9 mouse cellular contexts compared by ENCODE assay signal in the genomic region with DNA sequence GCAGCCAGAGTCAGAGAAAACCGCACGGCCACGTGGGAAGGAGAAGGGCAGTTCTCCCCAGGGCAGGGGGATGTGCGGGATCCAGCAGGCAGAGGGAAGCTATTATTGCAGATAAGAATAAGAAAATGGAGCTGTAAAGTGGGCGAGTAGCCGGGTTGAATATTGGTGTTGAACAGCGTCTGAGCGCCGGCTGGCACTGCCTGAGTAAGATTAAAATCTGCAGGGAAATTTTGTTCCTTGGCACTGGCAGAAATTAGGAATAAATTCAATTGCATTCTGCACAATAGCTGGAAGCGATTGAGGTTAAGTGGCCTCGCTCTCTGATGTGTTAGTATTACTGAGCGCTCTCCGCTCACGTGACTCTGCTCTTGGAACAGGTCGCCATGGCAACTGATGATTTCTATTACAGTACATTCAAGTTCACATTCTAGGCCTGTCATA. TPM values are rescaled to one million over a fixed set of nuclear protein-coding genes. Genes with fewer than 3 reads are reported as not detected.
DNase-seq lines count a peak whose midpoint lies in the region; ATAC-seq and TF ChIP-seq lines count a peak whose summit lies in the region.
"Had no signal": no experiment of that assay in that cellular context is flagged by ENCODE, and none has a peak within 500 bp of the region (broad histone marks: within the 10 kb centered on the region; RNA-seq: fewer than 3 reads in every experiment).

No protein-coding gene starts in this region.

- H3K9me3 ChIP-seq in lung, embryonic 14.5 days (ENCODE audit: low read depth, low read length), result no peaks in the 10 kb centered on the region
- no peaks in the 10 kb centered on the region for H3K9me3 ChIP-seq in embryonic facial prominence, embryonic 14.5 days (ENCODE audit: control insufficient read depth, low read length)
- H3K9me3 ChIP-seq in hindbrain, embryonic 16.5 days (ENCODE audit: control insufficient read depth, low read length), result no peaks in the 10 kb centered on the region
- no peaks in the 10 kb centered on the region for H3K9me3 ChIP-seq in neural tube, embryonic 15.5 days (replicated peaks)

- no peaks in the 10 kb centered on the region for H3K27me3 ChIP-seq in lung, embryonic 14.5 days (ENCODE audit: insufficient read depth, low read length)
- no peaks in the 10 kb centered on the region for H3K27me3 ChIP-seq in embryonic facial prominence, embryonic 14.5 days (replicated peaks; ENCODE audit: control insufficient read depth, insufficient read depth, low read length)
- H3K27me3 ChIP-seq in hindbrain, embryonic 16.5 days (replicated peaks; ENCODE audit: control insufficient read depth, insufficient read depth, low read length), result no peaks in the 10 kb centered on the region
- no peaks in the 10 kb centered on the region for H3K27me3 ChIP-seq in neural tube, embryonic 15.5 days (replicated peaks)

- peaks cover 15% of the 10 kb centered on the region for H3K4me1 ChIP-seq in lung, embryonic 14.5 days (ENCODE audit: insufficient read depth)
- no peaks in the 10 kb centered on the region; the same call in 1 of the 2 replicates for H3K4me1 ChIP-seq in lung, adult 2 months (ENCODE audit: control insufficient read depth, insufficient read depth, low read length)
- peaks cover 22% of the 10 kb centered on the region for H3K4me1 ChIP-seq in embryonic facial prominence, embryonic 14.5 days (ENCODE audit: control insufficient read depth, insufficient read depth, low read length)
- H3K4me1 ChIP-seq in hindbrain, embryonic 16.5 days (ENCODE audit: control insufficient read depth, insufficient read depth, low read depth, low read length), result peaks cover 42% of the 10 kb centered on the region
- peaks cover 61% of the 10 kb centered on the region for H3K4me1 ChIP-seq in neural tube, embryonic 15.5 days

- whole genome bisulfite sequencing in lung, embryonic 14.5 days, result 15% methylated on average over 15 of the region's 15 CpGs
- 14% methylated on average over 15 of the region's 15 CpGs for WGBS in lung, adult 2 months
- 23% methylated on average over 15 of the region's 15 CpGs for WGBS in embryonic facial prominence, embryonic 14.5 days
- 11% methylated on average over 15 of the region's 15 CpGs for WGBS in hindbrain, embryonic 16.5 days
- 8% methylated on average over 15 of the region's 15 CpGs for WGBS in neural tube, embryonic 15.5 days

- H3K9ac ChIP-seq in lung, embryonic 14.5 days, result no peak overlapping the region; the same call in 1 of the 2 replicates
- no peak overlapping the region for H3K9ac ChIP-seq in embryonic facial prominence, embryonic 14.5 days (ENCODE audit: low read depth, low read length)
- H3K9ac ChIP-seq in hindbrain, embryonic 16.5 days (ENCODE audit: low read depth, low read length), result peak overlapping the region; percentile 27; the same call in 1 of the 2 replicates
- H3K9ac ChIP-seq in neural tube, embryonic 15.5 days (replicated peaks), result peak overlapping the region; percentile 33; the same call in 1 of the 2 replicates

- TF ChIP-seq CTCF in lung, embryonic 14.5 days (IDR thresholded peaks at IDR 0.05; ENCODE audit: low read depth), result no peak
- TF ChIP-seq CTCF in lung, adult 2 months (IDR thresholded peaks at IDR 0.05; ENCODE audit: insufficient read depth, low read length), result no peak

- no peaks in the 10 kb centered on the region for H3K36me3 ChIP-seq in lung, embryonic 14.5 days (ENCODE audit: insufficient read depth)
- H3K36me3 ChIP-seq in embryonic facial prominence, embryonic 14.5 days (ENCODE audit: control insufficient read depth, insufficient read depth, low read length), result no peaks in the 10 kb centered on the region
- no peaks in the 10 kb centered on the region for H3K36me3 ChIP-seq in hindbrain, embryonic 16.5 days (ENCODE audit: control insufficient read depth, insufficient read depth, low read length)
- no peaks in the 10 kb centered on the region for H3K36me3 ChIP-seq in neural tube, embryonic 15.5 days

- peak; percentile 83 for ATAC-seq in lung, embryonic 14.5 days (ENCODE audit: insufficient read depth)
- ATAC-seq in embryonic facial prominence, embryonic 14.5 days (ENCODE audit: low read depth), result peak; percentile 87
- ATAC-seq in hindbrain, embryonic 16.5 days, result peak; percentile 83
- peak; percentile 74; the same call in 1 of the 2 replicates for ATAC-seq in neural tube, embryonic 15.5 days (ENCODE audit: low FRiP score)
- ATAC-seq in erythroid progenitor cell, adult 5-6 weeks (replicated peaks; ENCODE audit: low FRiP score, poor library complexity, severe bottlenecking), result no peak

- no peak for TF ChIP-seq POLR2A in lung, adult 2 months (IDR thresholded peaks at IDR 0.05; ENCODE audit: borderline replicate concordance, extremely low read depth, low read depth, low read length)

- peak overlapping the region; percentile 61 for H3K4me2 ChIP-seq in lung, embryonic 14.5 days
- H3K4me2 ChIP-seq in embryonic facial prominence, embryonic 14.5 days (ENCODE audit: low read depth, low read length), result peak overlapping the region; percentile 48
- peak overlapping the region; percentile 56 for H3K4me2 ChIP-seq in hindbrain, embryonic 16.5 days (ENCODE audit: low read length)
- peak overlapping the region; percentile 53 for H3K4me2 ChIP-seq in neural tube, embryonic 15.5 days

- H3K4me3 ChIP-seq in lung, embryonic 14.5 days (ENCODE audit: low read depth, low read length), result peak overlapping the region; percentile 26; the same call in 1 of the 2 replicates
- H3K4me3 ChIP-seq in lung, adult 2 months (replicated peaks; ENCODE audit: extremely low read depth, low read depth, low read length), result no peak overlapping the region
- H3K4me3 ChIP-seq in embryonic facial prominence, embryonic 14.5 days (ENCODE audit: low read depth, low read length), result peak overlapping the region; percentile 13; the same call in 1 of the 2 replicates
- peak overlapping the region; percentile 22 for H3K4me3 ChIP-seq in hindbrain, embryonic 16.5 days (ENCODE audit: low read length)
- H3K4me3 ChIP-seq in neural tube, embryonic 15.5 days (replicated peaks), result peak overlapping the region; percentile 2

- H3K27ac ChIP-seq in lung, embryonic 14.5 days (ENCODE audit: low read depth), result no peak overlapping the region
- H3K27ac ChIP-seq in embryonic facial prominence, embryonic 14.5 days (replicated peaks; ENCODE audit: low read depth, low read length), result peak overlapping the region; percentile 39
- peak overlapping the region; percentile 89 for H3K27ac ChIP-seq in hindbrain, embryonic 16.5 days (ENCODE audit: low read depth, low read length)
- peak overlapping the region; percentile 87 for H3K27ac ChIP-seq in neural tube, embryonic 15.5 days (replicated peaks)

- peak; percentile 90 for DNase-seq in lung, embryonic 14.5 days
- no peak for DNase-seq in lung, adult 2 months
- DNase-seq in embryonic facial prominence, embryonic 14.5 days (ENCODE audit: low spot score), result peak; percentile 92
- DNase-seq in left cerebral cortex, postnatal 36 days (ENCODE audit: low spot score in 2 of 2), result peak; percentile 50 to 51
- no peak for DNase-seq in ovary, postnatal 10 days (ENCODE audit: low spot score)

- intact Hi-C loops in left cerebral cortex, postnatal 36 days (cut with DNase I), result loop anchor here (5.0 kb wide), 1 partner anchor 47 kb away; no protein-coding TSS in a partner anchor

RNA-seq across cellular contexts. Expression of a gene that starts 29.4 kb away (rescaled TPM):
- polyA plus RNA-seq in lung, embryonic 14.5 days (2014; fragmentation: Nextera tagmentation; extraction: Ambion mirVana), result 0.07 and 0.08 TPM in 2 replicates
- polyA plus RNA-seq in lung, adult 2 months (2012; rRNA removed), result 0.02 TPM in 1 of 2 replicates, not detected in the other
- 0.08 and 0.38 TPM in 2 replicates for polyA plus RNA-seq in embryonic facial prominence, embryonic 14.5 days (2014; fragmentation: Nextera tagmentation; extraction: Ambion mirVana)
- 1.3 and 2.0 TPM in 2 replicates for polyA plus RNA-seq in hindbrain, embryonic 16.5 days (2015; fragmentation: Nextera tagmentation; extraction: Ambion mirVana)
- total RNA-seq in left cerebral cortex, postnatal 36 days (2021), result under 1 TPM; 0.27 to 0.29 TPM
- 1.0 and 1.5 TPM in 2 replicates for polyA plus RNA-seq in neural tube, embryonic 15.5 days (2015; fragmentation: Nextera tagmentation; extraction: Ambion mirVana)
- total RNA-seq in erythroid progenitor cell, adult 5-6 weeks (2015; ENCODE audit: low replicate concordance), result not detected in 2 replicates
- not detected in 2 replicates for total RNA-seq in erythroid progenitor cell, adult 5-6 weeks (2017; ENCODE audit: low replicate concordance)
- polyA plus RNA-seq: large intestine, adult 2 months had no signal

Comparison
In these comparisons a context has a peak if more than half of its experiments do, and no peak if none do; other contexts are left out.
1. DNase-seq: peak in lung, embryonic 14.5 days (single experiment), embryonic facial prominence, embryonic 14.5 days (single experiment) and left cerebral cortex, postnatal 36 days (2 of 2); none in lung, adult 2 months (single experiment) and ovary, postnatal 10 days (single experiment).
2. H3K9ac ChIP-seq: peak in hindbrain, embryonic 16.5 days (single experiment) and neural tube, embryonic 15.5 days (single experiment); none in lung, embryonic 14.5 days (single experiment) and embryonic facial prominence, embryonic 14.5 days (single experiment).
3. Peak in every context shown above with its lines, with median percentiles within 50 percentile points of each other: H3K4me2 ChIP-seq.